Mouse (Mus musculus) lung, adult 2 months (tissue): ENCODE measurements around the gene Unc80.

Source experiments
- CTCF ChIP-seq: fragments of 200-500 bp; IDR thresholded peaks from 2 replicates; pipeline ENCODE4 v1.5.1; 2011; ENCODE audit warnings: mild to moderate bottlenecking, low read length, control low read depth; ENCODE audit not compliant: insufficient read depth
- POLR2A ChIP-seq: fragments of 200-500 bp; IDR thresholded peaks from 2 replicates; pipeline ENCODE4 v1.6.1; 2011; ENCODE audit warnings: low read depth, mild to moderate bottlenecking, control low read depth, low read length, borderline replicate concordance; ENCODE audit errors: extremely low read depth

DNA sequence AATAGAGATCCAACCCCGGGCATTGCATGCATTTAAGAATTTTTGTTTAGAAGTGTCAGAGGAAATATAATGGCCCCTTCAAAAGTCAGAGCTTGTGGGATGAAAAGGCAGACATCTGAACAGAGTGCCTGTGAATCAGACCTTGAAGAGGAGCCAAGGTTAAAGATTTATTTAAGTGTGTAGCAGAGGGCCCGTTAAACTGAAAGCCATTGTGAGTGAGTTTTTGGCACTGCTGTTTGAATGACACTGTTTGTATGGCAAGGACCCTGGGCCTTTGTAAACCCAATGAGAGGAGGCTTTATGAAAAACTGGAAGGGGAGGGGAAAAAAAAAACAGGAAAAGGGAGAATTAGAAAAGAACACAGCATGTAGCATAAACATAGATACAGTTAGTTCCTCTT, 170.0 kb downstream of the Unc80 start:
- TF ChIP-seq CTCF (no peak), POLR2A (no peak)
